Mouse (Mus musculus) kidney, embryonic 15.5 days (tissue): ENCODE measurements around the gene Dgki. TPM values are rescaled to one million over a fixed set of nuclear protein-coding genes. Genes with fewer than 3 reads are reported as not detected.

Experiments
- ATAC-seq: fragments of 200-750 bp; cut with Nextera tagmentation; replicated peaks from 2 replicates; pipeline ENCODE4 v1.8.0; 2017; ENCODE audit warnings: moderate TSS enrichment; ENCODE audit not compliant: low FRiP score
- H3K27ac ChIP-seq: fragments of 300-500 bp; sonication (generic); 2 replicates; pipeline ENCODE4 v1.5.1; 2015; ENCODE audit warnings: mild to moderate bottlenecking, inconsistent platforms
- H3K27me3 ChIP-seq: fragments of 300-500 bp; sonication (generic); 2 replicates; pipeline ENCODE4 v1.6.1; 2015; ENCODE audit warnings: inconsistent platforms
- H3K36me3 ChIP-seq: fragments of 300-500 bp; sonication (generic); 2 replicates; pipeline ENCODE4 v1.6.1; 2015; ENCODE audit warnings: inconsistent platforms
- H3K4me1 ChIP-seq: fragments of 300-500 bp; sonication (generic); 2 replicates; pipeline ENCODE4 v1.6.1; 2015; ENCODE audit warnings: inconsistent platforms
- H3K4me2 ChIP-seq: fragments of 300-500 bp; sonication (generic); 2 replicates; pipeline ENCODE4 v1.6.1; 2015; ENCODE audit warnings: moderate library complexity, mild to moderate bottlenecking, inconsistent platforms
- H3K4me3 ChIP-seq: fragments of 300-500 bp; sonication (generic); replicated peaks from 2 replicates; pipeline ENCODE4 v1.5.1; 2015; ENCODE audit warnings: mild to moderate bottlenecking, inconsistent platforms
- H3K9ac ChIP-seq: fragments of 300-500 bp; sonication (generic); 2 replicates; pipeline ENCODE4 v1.6.1; 2015; ENCODE audit warnings: mild to moderate bottlenecking, inconsistent platforms
- H3K9me3 ChIP-seq: fragments of 300-500 bp; sonication (generic); replicated peaks from 2 replicates; pipeline ENCODE4 v1.6.1; 2016; ENCODE audit warnings: inconsistent platforms
- WGBS: fragments of 180-500 bp; shearing (Covaris S2); methylation state at CpG from one replicate; pipeline ENCODE4 v1.1.7; 2015; ENCODE audit warnings: mixed read lengths; 5-methylcytosine and 5-hydroxymethylcytosine counted together
- polyA plus RNA-seq: library from polyadenylated mRNA; unstranded; fragments of >200 nt; fragmentation: Nextera tagmentation; extraction: Ambion mirVana; gene quantifications from 2 replicates; pipeline ENCODE4 v1.2.1, GENCODE M21; 2015

Gene Dgki
- polyA plus RNA-seq, 1 experiment from 2014 or later, result 0.55 TPM

- no peak for ATAC-seq
- no peak overlapping the region for H3K4me2 ChIP-seq
- WGBS, result 66% methylated on average over 5 of the region's 5 CpGs
- H3K36me3 ChIP-seq, result no peaks in the 10 kb centered on the region
- H3K27ac ChIP-seq, result no peak overlapping the region
- no peaks in the 10 kb centered on the region for H3K4me1 ChIP-seq
- no peaks in the 10 kb centered on the region for H3K27me3 ChIP-seq
- H3K4me3 ChIP-seq, result no peak overlapping the region
- no peaks in the 10 kb centered on the region for H3K9me3 ChIP-seq
- H3K9ac ChIP-seq, result no peak overlapping the region
These were observed 248.3 kb downstream of the Dgki start for GRCm38 (mm10) chr6:37051652-37052051.

GRCm38 (mm10) chr6:37051150-37051549 is 248.8 kb downstream of the Dgki start:
- ATAC-seq, result no peak
- no peak overlapping the region for H3K4me2 ChIP-seq
- H3K36me3 ChIP-seq, result no peaks in the 10 kb centered on the region
- H3K4me1 ChIP-seq, result no peaks in the 10 kb centered on the region
- H3K27ac ChIP-seq, result no peak overlapping the region
- no peaks in the 10 kb centered on the region for H3K27me3 ChIP-seq
- H3K9ac ChIP-seq, result no peak overlapping the region
- H3K9me3 ChIP-seq, result no peaks in the 10 kb centered on the region
- WGBS, result 92% methylated on average over 1 of the region's 1 CpGs
- no peak overlapping the region for H3K4me3 ChIP-seq

- H3K4me2 ChIP-seq, result no peak overlapping the region
- no peaks in the 10 kb centered on the region for H3K9me3 ChIP-seq
- no peaks in the 10 kb centered on the region for H3K36me3 ChIP-seq
- no peaks in the 10 kb centered on the region for H3K27me3 ChIP-seq
- H3K4me1 ChIP-seq, result peaks cover 5% of the 10 kb centered on the region; the same call in 1 of the 2 replicates
- no peak overlapping the region for H3K27ac ChIP-seq
- WGBS, result 67% methylated on average over 4 of the region's 4 CpGs
- no peak overlapping the region for H3K4me3 ChIP-seq
- no peak overlapping the region for H3K9ac ChIP-seq
- no peak for ATAC-seq
These were observed 252.3 kb downstream of the Dgki start for GRCm38 (mm10) chr6:37047611-37048129.

GRCm38 (mm10) chr6:37046152-37046788 is 253.7 kb downstream of the Dgki start:
- Histone ChIP-seq H3K9ac (no peak overlapping the region), H3K36me3 (no peaks in the 10 kb centered on the region), H3K27ac (no peak overlapping the region), H3K9me3 (no peaks in the 10 kb centered on the region), H3K27me3 (no peaks in the 10 kb centered on the region), H3K4me3 (no peak overlapping the region), H3K4me2 (no peak overlapping the region), H3K4me1 (peaks cover 5% of the 10 kb centered on the region; the same call in 1 of the 2 replicates)
- 32% methylated on average over 4 of the region's 4 CpGs for WGBS
- peak; percentile 54; the same call in 1 of the 2 replicates for ATAC-seq

- no peaks in the 10 kb centered on the region for H3K27me3 ChIP-seq
- no peaks in the 10 kb centered on the region for H3K36me3 ChIP-seq
- H3K9me3 ChIP-seq, result no peaks in the 10 kb centered on the region
- no peak for ATAC-seq
- 74% methylated on average over 4 of the region's 4 CpGs for WGBS
- peaks cover 5% of the 10 kb centered on the region; the same call in 1 of the 2 replicates for H3K4me1 ChIP-seq
- no peak overlapping the region for H3K4me3 ChIP-seq
- H3K4me2 ChIP-seq, result no peak overlapping the region
- no peak overlapping the region for H3K9ac ChIP-seq
- no peak overlapping the region for H3K27ac ChIP-seq
These were observed 255.2 kb downstream of the Dgki start for GRCm38 (mm10) chr6:37044796-37045195.

GRCm38 (mm10) chr6:37038444-37038843 is 261.5 kb downstream of the Dgki start:
- no peaks in the 10 kb centered on the region for H3K27me3 ChIP-seq
- no peak for ATAC-seq
- no peak overlapping the region for H3K4me2 ChIP-seq
- 48% methylated on average over 8 of the region's 8 CpGs for WGBS
- H3K27ac ChIP-seq, result no peak overlapping the region
- H3K4me1 ChIP-seq, result peaks cover 20% of the 10 kb centered on the region
- H3K36me3 ChIP-seq, result no peaks in the 10 kb centered on the region
- H3K9ac ChIP-seq, result no peak overlapping the region
- no peak overlapping the region for H3K4me3 ChIP-seq
- H3K9me3 ChIP-seq, result no peaks in the 10 kb centered on the region

GRCm38 (mm10) chr6:37037115-37037908 is 262.7 kb downstream of the Dgki start:
- Histone ChIP-seq H3K4me3 (no peak overlapping the region), H3K4me2 (no peak overlapping the region), H3K27me3 (no peaks in the 10 kb centered on the region), H3K27ac (no peak overlapping the region), H3K4me1 (peaks cover 20% of the 10 kb centered on the region), H3K9me3 (no peaks in the 10 kb centered on the region), H3K36me3 (no peaks in the 10 kb centered on the region), H3K9ac (no peak overlapping the region)
- 80% methylated on average over 11 of the region's 11 CpGs for WGBS
- ATAC-seq, result 0 out of 2 replicates have a peak, but pooled peaks have one; percentile 53

GRCm38 (mm10) chr6:37035681-37036080 is 264.3 kb downstream of the Dgki start:
- H3K36me3 ChIP-seq, result no peaks in the 10 kb centered on the region
- ATAC-seq, result peak; percentile 47; the same call in 1 of the 2 replicates
- peaks cover 20% of the 10 kb centered on the region for H3K4me1 ChIP-seq
- WGBS, result 71% methylated on average over 6 of the region's 6 CpGs
- no peak overlapping the region for H3K27ac ChIP-seq
- H3K4me3 ChIP-seq, result no peak overlapping the region
- no peaks in the 10 kb centered on the region for H3K9me3 ChIP-seq
- no peaks in the 10 kb centered on the region for H3K27me3 ChIP-seq
- no peak overlapping the region for H3K9ac ChIP-seq
- no peak overlapping the region for H3K4me2 ChIP-seq

GRCm38 (mm10) chr6:37030986-37031385 is 269.0 kb downstream of the Dgki start:
- peaks cover 13% of the 10 kb centered on the region for H3K4me1 ChIP-seq
- H3K9me3 ChIP-seq, result no peaks in the 10 kb centered on the region
- H3K27me3 ChIP-seq, result no peaks in the 10 kb centered on the region
- WGBS, result 70% methylated on average over 1 of the region's 1 CpGs
- no peak overlapping the region for H3K4me3 ChIP-seq
- no peaks in the 10 kb centered on the region for H3K36me3 ChIP-seq
- H3K4me2 ChIP-seq, result no peak overlapping the region
- H3K9ac ChIP-seq, result no peak overlapping the region
- H3K27ac ChIP-seq, result no peak overlapping the region
- ATAC-seq, result no peak

GRCm38 (mm10) chr6:37030402-37030801 is 269.6 kb downstream of the Dgki start:
- WGBS, result 77% methylated on average over 2 of the region's 2 CpGs
- H3K4me2 ChIP-seq, result no peak overlapping the region

GRCm38 (mm10) chr6:37028841-37029240 is 271.1 kb downstream of the Dgki start:
- 74% methylated on average over 6 of the region's 6 CpGs for WGBS

More at GRCm38 (mm10) chr6:37030402-37030801, 269.6 kb downstream of the Dgki start:
- H3K27ac ChIP-seq, result no peak overlapping the region
- peaks cover 7% of the 10 kb centered on the region for H3K4me1 ChIP-seq
- no peaks in the 10 kb centered on the region for H3K36me3 ChIP-seq
- ATAC-seq, result no peak
- H3K27me3 ChIP-seq, result no peaks in the 10 kb centered on the region
- no peak overlapping the region for H3K4me3 ChIP-seq
- no peaks in the 10 kb centered on the region for H3K9me3 ChIP-seq
- no peak overlapping the region for H3K9ac ChIP-seq

GRCm38 (mm10) chr6:37028300-37028699 is 271.7 kb downstream of the Dgki start:
- no peak overlapping the region for H3K4me3 ChIP-seq
- no peak for ATAC-seq
- no peaks in the 10 kb centered on the region for H3K27me3 ChIP-seq
- no peaks in the 10 kb centered on the region for H3K9me3 ChIP-seq
- H3K36me3 ChIP-seq, result no peaks in the 10 kb centered on the region
- H3K27ac ChIP-seq, result no peak overlapping the region
- no peak overlapping the region for H3K9ac ChIP-seq
- no peaks in the 10 kb centered on the region for H3K4me1 ChIP-seq
- H3K4me2 ChIP-seq, result no peak overlapping the region
- WGBS, result 97% methylated on average over 2 of the region's 2 CpGs

More at GRCm38 (mm10) chr6:37028841-37029240, 271.1 kb downstream of the Dgki start:
- no peak for ATAC-seq
- Histone ChIP-seq H3K4me3 (no peak overlapping the region), H3K27me3 (no peaks in the 10 kb centered on the region), H3K36me3 (no peaks in the 10 kb centered on the region), H3K4me2 (no peak overlapping the region), H3K27ac (no peak overlapping the region), H3K9me3 (no peaks in the 10 kb centered on the region), H3K9ac (no peak overlapping the region), H3K4me1 (no peaks in the 10 kb centered on the region)
